Mouse (Mus musculus) embryo, embryonic 9.5 days (tissue): ENCODE results near the gene Ptges.

ENCODE experiments used
- DNase-seq: peaks from one replicate; pipeline ENCODE4 v3.0.0-alpha.2; 2017; ENCODE audit errors: extremely low spot score

The Ptges gene

DNA sequence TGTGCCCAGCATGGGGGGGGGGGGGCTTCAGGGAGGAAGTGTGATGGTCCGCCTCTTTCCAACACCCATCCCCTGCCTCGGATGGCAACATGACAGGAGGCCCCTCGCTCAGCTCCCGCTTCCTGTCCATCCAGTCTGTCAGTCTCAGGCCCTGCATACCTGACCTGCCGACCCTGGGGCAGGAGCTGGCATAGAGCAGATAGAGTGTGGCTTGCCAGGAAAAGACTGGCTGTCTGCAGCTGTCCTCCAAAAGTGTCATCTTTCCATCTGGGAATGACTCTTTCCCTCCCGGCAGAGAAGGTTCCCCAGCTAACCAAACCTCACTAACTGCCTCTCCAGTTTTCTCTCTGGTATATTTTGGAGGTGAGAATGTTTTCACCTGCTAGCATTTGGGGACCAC lies 79.1 kb downstream of the Ptges start:
- no peak for DNase-seq

DNA sequence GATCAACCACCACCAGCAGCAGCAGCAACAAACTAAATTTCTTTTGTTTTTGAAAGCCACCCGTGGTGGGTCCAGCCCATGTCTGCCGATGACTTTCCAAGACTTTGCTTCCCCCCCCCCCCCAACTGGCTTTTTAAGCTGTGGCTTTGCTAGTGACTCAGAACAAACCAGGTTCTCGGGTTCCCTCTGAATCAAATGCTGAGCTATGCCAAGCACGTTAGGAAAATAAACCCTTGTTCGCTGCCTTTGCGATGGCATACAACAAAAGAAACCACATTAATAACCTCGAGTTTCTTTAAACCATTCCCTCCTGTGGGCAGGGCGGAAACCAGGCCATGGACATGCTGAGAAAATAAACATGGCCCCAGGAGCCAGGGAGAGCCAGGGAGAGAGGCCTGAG lies 81.5 kb downstream of the Ptges start:
- DNase-seq, result no peak

GRCm38 (mm10) chr2:30846723-30847122 lies 82.9 kb downstream of the Ptges start:
- DNase-seq, result peak; percentile 54

GRCm38 (mm10) chr2:30846236-30846635 lies 83.4 kb downstream of the Ptges start:
- no peak for DNase-seq

DNA sequence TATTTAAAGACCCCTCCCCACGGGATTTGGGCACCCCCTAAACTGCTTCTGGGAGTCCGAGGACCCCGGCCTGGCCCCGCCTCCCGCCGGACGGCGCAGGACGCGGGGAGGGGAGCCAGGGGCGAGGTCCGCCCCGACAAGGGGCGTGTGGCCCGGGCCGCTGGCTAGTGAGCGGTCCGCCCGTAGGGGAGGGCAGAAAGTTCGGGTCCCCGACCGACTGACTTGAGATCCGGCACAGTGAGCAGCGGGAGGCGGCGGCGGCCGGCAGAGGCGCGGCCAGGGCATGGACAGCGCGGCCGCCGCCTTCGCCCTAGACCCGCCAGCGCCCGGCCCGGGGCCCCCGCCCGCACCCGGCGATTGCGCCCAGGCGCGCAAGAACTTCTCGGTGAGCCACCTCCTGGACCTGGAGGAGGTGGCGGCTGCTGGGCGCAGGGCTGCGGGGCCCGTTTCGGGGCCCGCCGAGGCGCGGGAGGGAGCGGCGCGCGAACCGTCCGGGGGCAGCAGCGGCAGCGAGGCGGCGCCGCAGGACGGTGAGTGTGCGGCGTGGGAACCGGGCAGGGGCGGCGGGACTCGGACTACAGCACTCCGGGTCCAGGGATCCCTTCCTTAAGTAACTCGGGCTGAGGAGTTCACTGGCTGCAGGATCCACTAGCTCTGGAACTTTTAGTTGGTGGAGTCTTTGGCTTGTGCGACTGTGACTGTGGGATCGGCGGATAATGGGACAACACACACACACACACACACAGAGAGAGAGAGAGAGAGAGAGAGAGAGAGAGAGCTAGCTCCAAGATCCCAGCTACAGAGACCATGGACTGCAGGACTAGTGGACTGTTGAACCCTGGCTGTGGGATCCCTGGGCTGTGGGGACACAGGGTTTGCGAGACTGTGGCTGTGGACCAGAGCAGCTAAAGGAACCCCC lies 84.3 kb downstream of the Ptges start:
- peak; percentile 59 for DNase-seq

DNA sequence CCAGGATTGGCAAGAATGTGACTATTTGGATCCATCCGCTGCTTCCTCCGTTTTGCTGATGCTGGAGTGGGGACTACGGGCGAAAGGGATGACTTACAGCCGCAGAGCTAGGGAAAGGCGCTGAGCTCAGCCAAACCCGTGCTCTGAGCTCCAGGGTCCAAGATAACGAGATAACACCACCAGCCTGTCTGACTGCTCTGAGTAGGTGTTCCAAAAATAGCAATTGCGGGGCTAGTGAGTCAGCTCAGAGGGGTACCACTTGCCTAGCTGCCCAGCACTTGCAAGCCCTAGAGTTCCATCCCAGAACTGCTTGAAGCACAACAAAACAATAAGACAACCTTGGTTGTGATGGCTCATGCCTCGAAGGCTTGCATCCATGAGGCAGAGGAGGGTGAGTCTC lies 87.0 kb downstream of the Ptges start:
- no peak for DNase-seq
